Mouse (Mus musculus): ENCODE measurements at regions not wholly inside any gene's neighbourhood (a gene's known extent, or its start where the extent isn't known, plus 50 kb on each side); places are given as distances from the start of the nearest gene placed in this dataset.
"Not testable (repeated sequence)": the region's sequence is repeated elsewhere in the genome, so short reads cannot be mapped to it uniquely, and the experiment has no call there.

DNA sequence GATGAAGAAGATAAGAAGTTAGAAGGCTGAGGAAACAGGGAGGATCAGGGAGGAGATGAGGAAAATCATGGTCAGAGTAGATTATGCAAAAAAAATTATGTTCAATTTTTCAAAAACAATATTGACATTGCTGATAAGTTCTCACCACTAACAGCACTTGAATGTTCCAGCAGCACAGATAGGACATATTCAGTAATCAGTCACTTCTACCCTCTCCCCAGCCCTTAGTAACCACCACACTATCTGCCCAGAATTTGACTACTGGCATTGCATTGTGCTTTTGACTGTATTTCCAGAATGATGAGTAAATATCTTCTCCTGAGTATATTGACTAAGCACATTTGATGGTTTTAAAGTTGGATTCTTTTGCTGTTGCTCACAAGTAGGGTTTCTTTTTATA is 140.5 kb downstream of the Cdca7 start:
- DNase-seq (ENCODE audit: low spot score) = no peak

DNA sequence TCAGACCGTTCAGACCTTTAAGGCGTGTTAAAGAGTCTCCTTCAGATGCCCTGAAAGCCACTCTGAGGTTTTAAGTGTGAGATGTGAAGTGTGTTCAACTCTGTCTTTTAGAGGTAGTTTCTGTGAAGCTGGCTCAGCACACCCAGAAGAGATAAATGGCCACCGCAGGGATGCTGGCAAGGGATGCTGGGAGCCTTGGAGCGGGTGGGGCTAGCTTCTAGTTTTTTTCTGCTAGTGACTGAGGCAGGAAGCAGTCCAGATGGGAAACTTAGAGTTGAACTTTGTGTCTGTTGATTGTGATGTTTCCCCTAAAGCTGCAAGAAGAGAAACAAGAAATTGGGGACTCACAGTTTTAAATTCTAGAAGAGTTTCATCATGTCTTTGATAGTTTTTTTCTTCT is 143.5 kb downstream of the Cdca7 start:
- no peak for DNase-seq (ENCODE audit: low spot score)

- DNase-seq (ENCODE audit: low spot score) = no peak
These were observed 144.3 kb downstream of the Cdca7 start for GRCm38 (mm10) chr2:72620182-72620652.

GRCm38 (mm10) chr2:72627915-72628314 is 152.0 kb downstream of the Cdca7 start:
- DNase-seq (ENCODE audit: low spot score) = no peak

GRCm38 (mm10) chr2:72628626-72629470 is 152.9 kb downstream of the Cdca7 start:
- DNase-seq (ENCODE audit: low spot score) = no peak

GRCm38 (mm10) chr2:72629691-72630461 is 153.9 kb downstream of the Cdca7 start:
- DNase-seq (ENCODE audit: low spot score) = no peak

DNA sequence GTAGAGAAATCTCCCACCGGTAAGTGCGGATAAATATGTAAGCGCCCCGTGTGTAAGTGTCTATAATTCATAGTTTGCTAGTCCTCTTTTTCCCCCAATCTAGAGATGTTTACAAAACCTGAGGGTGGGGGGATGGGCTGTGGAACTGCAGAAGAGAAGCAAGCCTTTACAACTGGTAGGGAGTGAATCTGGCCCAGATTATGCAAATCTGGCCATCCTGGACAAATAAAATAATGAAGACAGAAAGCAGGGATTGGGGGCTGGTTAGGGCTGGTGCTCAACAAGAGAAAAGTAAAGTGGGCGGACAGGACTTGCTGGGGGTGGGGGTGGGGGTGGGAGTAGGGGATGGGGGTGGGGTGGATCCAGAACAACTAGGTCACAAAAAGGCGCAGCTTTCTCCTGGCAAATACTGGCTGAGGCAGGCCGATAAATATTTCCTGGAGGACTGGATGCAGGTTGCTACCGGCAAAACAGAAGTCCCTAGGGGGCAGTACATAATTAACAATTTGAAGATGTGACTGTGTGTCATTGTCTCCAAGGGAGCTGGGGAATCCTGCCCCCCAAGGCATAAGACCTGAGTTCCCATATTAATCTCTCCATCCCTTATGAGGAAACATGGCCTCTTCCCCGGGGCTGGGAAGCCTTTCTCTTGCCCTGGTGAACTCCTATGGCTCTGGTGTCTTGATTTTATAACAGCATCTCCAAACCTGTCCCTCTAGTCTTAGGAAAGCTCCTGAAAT is 162.1 kb downstream of the Cdca7 start:
- no peak for DNase-seq (ENCODE audit: low spot score)

GRCm38 (mm10) chr2:72639022-72639421 is 163.1 kb downstream of the Cdca7 start:
- DNase-seq (ENCODE audit: low spot score) = no peak

DNA sequence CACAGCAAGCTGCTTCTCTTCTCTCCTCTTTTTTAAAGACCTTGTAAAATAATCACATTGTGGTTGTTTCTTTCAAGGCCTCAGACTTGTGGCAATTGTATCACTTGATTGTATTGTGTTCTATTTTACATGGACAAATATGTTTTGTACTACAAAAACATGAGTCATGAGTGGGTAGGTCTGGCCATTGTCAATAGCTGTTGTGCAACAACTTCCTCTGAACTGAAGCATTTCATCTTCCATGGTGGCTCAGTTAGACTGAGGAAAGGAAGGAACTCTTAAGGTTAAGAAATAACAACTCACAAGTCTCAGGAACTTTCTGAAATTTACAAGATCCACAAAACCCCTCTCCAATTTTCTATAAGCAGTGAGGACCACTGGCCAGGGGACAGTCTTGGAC is 165.3 kb downstream of the Cdca7 start:
- DNase-seq (ENCODE audit: low spot score) = no peak

DNA sequence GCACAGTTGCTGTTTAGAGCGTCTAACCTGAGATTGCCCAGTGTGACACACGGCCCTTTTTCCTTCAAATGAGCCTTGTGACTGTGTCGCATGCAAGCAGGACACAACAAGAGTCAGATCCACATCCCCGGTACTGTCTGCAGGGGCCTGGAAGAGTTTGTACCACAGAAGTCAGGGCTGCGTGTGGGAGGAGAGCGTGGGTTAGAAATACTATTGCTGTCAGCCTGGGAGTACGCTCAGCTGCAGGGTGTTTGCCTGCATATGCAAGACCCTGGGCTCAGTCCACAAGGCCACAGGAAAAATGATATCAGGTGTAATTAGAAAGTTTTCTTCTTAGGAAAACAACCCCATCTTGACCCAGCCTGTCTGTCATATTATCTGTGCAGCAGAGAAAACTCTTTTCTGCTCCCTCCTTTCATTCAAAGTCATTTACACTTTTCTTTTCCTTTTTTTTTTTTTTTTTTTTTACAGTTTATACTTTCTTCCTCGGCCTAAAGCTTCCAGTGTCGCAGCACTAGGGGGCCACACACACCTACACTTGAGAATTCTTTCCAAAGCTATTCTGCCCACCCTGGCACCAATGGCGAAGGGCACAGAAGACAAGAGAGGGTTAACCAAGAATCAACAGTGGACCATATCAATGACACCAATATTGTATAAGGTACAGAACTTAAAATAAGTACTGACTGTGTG is 168.3 kb downstream of the Cdca7 start:
- DNase-seq (ENCODE audit: low spot score) = peak; percentile 11

DNA sequence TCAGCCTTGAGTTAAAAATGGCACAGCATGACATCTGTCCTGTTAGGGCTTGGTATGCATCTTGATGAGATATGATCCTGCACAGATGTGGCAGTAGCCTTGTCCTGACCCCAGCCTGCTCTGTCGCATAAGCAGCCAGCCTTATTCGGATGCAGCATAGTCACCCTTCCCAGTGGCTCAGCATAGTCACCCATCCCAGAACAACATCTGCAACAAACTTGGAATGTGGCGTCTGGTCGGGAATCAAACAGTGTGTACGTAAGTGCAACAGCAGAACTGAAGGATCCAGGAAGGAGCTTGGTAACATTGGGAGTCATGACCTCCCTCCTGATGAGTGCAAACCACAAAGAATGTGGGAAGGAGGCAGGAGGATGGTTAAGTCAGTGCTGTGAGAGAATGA is 171.7 kb downstream of the Cdca7 start:
- no peak for DNase-seq (ENCODE audit: low spot score)

GRCm38 (mm10) chr2:72648294-72648693 is 172.3 kb downstream of the Cdca7 start:
- DNase-seq (ENCODE audit: low spot score) = no peak

GRCm38 (mm10) chr2:72655864-72656263 is 179.9 kb downstream of the Cdca7 start:
- no peak for DNase-seq (ENCODE audit: low spot score)

GRCm38 (mm10) chr2:72657101-72657920 is 181.4 kb downstream of the Cdca7 start:
- DNase-seq (ENCODE audit: low spot score) = no peak

- no peak for DNase-seq (ENCODE audit: low spot score)
These were observed 186.4 kb downstream of the Cdca7 start for GRCm38 (mm10) chr2:72662396-72662795.

- DNase-seq (ENCODE audit: low spot score) = no peak
These were observed 187.2 kb downstream of the Cdca7 start for GRCm38 (mm10) chr2:72662979-72663780.

DNA sequence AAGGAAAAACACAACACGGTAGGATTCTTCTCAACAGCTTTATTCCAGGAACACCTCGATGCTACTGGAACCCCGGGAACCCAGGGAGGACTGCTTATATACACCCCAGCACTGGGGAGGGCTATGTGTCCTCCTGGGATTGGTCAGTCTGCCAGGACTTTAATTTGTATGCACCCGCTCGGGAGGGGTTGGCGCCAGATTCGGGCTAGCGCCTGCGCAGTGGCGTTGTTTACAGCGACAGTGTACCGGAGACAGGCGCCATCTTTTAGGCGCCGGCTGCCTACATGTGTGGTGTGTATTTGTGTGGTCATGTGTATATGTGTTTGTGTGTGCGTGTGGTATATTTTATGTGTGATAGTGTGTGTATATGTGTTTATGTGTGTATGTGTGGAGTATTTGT is 191.4 kb downstream of the Cdca7 start:
- DNase-seq (ENCODE audit: low spot score) = not testable (repeated sequence)

DNA sequence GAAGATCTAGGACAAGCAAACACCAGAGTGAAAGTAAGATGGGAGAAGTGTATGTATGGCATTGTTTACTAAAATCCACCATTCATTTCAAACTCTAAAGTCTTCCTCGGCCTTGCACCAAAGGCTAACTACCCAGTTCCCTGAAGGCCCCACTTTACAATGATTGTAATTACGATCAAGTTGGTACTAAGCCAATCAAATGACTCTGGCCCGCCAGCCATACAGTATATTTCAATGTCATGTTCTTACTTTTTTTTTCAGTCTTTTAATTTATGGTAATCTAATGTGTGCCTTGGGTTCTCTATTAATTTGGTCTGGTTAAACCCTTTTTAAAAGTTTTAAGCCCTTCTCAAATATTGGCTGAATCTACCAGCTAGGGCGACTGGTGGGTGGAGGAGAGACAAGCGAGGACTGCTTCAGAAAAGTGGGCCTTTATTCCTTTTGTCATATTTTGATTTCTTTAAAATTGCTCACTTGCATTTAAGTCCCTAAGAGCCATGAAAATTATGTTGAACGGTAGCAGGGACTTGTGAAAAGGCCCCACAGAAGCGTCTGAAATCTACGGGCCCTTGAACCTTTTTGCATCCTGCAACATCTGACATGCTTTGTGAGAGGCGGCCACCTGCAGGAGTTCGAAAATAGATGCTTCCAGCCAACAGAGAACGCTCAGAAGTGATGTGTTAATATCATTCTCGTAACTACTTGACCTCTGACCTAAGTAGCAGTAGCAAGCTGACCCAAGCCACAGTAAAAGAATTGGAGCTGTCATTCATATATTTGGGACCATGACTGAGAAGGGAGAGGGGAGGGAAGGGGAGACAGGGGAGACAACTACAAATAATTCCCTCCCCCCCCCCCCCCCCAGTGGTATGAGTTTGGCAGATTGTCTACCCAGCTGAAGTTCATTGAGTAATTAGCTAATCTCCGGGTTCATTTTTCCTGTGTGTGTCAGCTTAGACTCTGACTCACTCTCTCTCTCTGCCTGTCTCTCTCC is 197.2 kb downstream of the Cdca7 start:
- DNase-seq (ENCODE audit: low spot score) = no peak

DNA sequence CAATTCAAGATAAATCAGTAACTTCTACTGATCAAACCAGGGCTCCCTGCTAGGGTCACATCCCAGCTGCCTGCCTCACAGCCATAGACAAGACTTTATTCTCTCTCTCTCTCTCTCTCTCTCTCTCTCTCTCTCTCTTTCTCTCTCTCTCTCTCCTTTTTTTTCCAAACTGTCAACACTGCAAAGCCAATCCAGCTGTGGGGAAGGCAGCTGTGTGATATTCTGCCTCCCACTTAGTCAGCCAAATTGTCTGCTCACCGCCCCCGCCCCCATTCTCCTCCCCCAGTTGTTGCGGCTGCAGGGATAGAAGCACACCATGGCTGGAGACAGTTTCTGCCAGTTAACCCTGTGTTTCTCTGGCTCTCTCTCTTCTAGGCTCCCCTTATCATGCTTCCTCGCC is 198.3 kb downstream of the Cdca7 start:
- DNase-seq (ENCODE audit: low spot score) = peak; percentile 36

Data from ovary, postnatal 36 days (tissue).